Mouse (Mus musculus): ENCODE results near the gene Med18. TPM values are rescaled to one million over a fixed set of nuclear protein-coding genes. Genes with fewer than 3 reads are reported as not detected.

Med18 gene
- polyA plus RNA-seq, 1 experiment from 2014 or later = 13.0 TPM

DNA sequence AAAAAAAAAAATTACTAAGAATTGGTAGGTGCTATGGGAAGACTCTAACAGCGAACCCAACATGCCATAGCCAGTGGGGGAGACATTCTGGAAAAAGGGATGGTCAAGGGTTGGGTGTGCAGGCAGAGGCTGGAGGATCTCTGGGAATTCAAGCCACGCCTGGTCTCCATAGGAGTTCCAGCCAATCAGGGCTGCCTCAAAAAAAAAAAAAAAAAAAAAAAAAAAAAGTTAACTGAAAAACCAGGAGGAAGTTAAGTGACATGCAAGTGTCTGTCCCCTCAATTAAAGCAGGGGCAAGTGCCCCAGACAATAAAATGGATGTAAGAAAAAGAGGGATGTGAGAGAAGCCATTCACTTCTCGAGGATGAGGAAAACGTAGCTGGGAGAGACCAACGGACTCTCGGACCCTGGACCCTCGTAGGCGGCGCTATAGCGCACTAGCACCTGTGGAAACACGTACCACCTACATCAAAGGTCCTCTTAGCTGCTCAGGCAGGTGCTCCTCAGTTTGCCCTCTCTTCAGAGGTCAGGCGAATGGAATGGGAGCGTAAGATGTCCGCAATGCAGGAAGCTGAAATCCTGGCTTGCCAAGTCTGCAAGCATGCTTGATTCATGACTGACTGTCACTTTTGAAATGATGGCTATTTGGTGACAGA, 30.9 kb downstream of the Med18 start:
- peaks cover 9% of the 10 kb centered on the region in 2 experiments for H3K4me1 ChIP-seq (ENCODE audit: control insufficient read depth in 2 of 2, insufficient read depth in 2 of 2, low read length in 2 of 2)
- no peaks in the 10 kb centered on the region for H3K27me3 ChIP-seq (ENCODE audit: control insufficient read depth, insufficient read depth, low read length)
- peak overlapping the region; percentile 12 to 27; a peak in 2 of 4 replicates for H3K4me3 ChIP-seq (ENCODE audit: control insufficient read depth in 1 of 2, insufficient read depth in 1 of 2, low read depth in 1 of 2, low read length in 2 of 2)
- 12% methylated on average over 14 of the region's 14 CpGs for WGBS
- H3K9me3 ChIP-seq (ENCODE audit: control insufficient read depth, low read length) = no peaks in the 10 kb centered on the region
- no peak for ATAC-seq (ENCODE audit: insufficient number of reproducible peaks, insufficient read depth, low FRiP score, low read depth)
- H3K36me3 ChIP-seq (ENCODE audit: control insufficient read depth, insufficient read depth, low read length) = no peaks in the 10 kb centered on the region
- no peak overlapping the region for H3K9ac ChIP-seq (ENCODE audit: low read length)
- H3K27ac ChIP-seq (replicated peaks in 1 of 2; ENCODE audit: control insufficient read depth in 1 of 2, insufficient read depth in 1 of 2, low read depth in 2 of 2, low read length in 2 of 2) = no peak overlapping the region
- peak overlapping the region; percentile 53 for H3K4me2 ChIP-seq (ENCODE audit: low read length)

DNA sequence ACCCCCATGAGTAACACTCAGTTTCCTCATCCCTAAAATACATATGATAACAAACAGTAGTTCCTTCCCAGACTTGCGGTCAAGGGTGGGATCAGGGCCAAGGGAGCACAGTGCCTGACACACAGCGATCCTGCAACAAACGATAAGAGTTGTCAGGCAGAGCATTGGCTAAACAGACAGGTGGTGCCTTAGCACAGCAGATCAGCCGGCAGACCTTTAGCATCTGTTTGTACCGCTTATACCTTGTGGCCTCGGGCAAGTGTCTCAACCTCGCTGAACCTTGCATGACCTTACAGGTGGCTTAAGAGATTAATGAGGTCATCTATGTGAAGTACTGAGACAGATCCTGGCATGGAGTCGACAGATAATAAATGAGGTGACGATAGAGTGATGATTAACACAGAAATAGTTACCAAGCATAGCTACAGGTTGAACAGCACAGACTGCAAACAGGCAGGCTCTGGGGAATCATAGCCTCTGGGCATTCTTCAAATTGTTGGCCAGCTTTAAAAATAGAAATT, 35.6 kb downstream of the Med18 start:
- Histone ChIP-seq H3K27ac (replicated peaks in 1 of 2; ENCODE audit: control insufficient read depth in 1 of 2, insufficient read depth in 1 of 2, low read depth in 2 of 2, low read length in 2 of 2) (peak overlapping the region; percentile 46 to 85), H3K4me2 (ENCODE audit: low read length) (peak overlapping the region; percentile 40; the same call in 1 of the 2 replicates), H3K4me3 (ENCODE audit: control insufficient read depth in 1 of 2, insufficient read depth in 1 of 2, low read depth in 1 of 2, low read length in 2 of 2) (no peak overlapping the region), H3K9ac (ENCODE audit: low read length) (no peak overlapping the region), H3K27me3 (ENCODE audit: control insufficient read depth, insufficient read depth, low read length) (no peaks in the 10 kb centered on the region), H3K4me1 (ENCODE audit: control insufficient read depth in 2 of 2, insufficient read depth in 2 of 2, low read length in 2 of 2) (peaks cover 11 to 19% of the 10 kb centered on the region in 2 experiments), H3K36me3 (ENCODE audit: control insufficient read depth, insufficient read depth, low read length) (no peaks in the 10 kb centered on the region), H3K9me3 (ENCODE audit: control insufficient read depth, low read length) (no peaks in the 10 kb centered on the region)
- peak; percentile 80 for ATAC-seq (ENCODE audit: insufficient number of reproducible peaks, insufficient read depth, low FRiP score, low read depth)
- 5% methylated on average over 9 of the region's 9 CpGs for WGBS

DNA sequence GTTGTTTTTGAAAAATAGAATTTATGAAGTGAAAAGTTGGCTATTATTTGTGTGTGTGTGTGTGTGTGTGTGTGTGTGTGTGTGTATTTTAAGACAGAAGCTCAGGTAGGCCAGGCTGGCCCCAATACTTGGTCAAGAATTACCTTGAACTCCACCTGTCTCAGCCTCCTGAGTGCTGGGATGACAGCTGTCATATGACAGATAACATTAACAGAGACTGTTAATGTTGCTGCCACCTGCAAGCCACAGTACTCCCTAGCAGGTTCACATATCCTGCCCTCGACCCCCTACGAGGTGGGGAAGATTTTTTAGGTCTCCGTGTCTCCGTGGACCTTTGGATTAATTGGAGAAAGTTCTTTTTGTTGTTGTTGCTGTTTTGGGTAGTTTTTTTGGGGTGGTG, 36.2 kb downstream of the Med18 start:
- 0 out of 2 replicates have a peak overlapping the region, but pooled peaks have one; percentile 40 for H3K4me2 ChIP-seq (ENCODE audit: low read length)
- ATAC-seq (ENCODE audit: insufficient number of reproducible peaks, insufficient read depth, low FRiP score, low read depth) = no peak

DNA sequence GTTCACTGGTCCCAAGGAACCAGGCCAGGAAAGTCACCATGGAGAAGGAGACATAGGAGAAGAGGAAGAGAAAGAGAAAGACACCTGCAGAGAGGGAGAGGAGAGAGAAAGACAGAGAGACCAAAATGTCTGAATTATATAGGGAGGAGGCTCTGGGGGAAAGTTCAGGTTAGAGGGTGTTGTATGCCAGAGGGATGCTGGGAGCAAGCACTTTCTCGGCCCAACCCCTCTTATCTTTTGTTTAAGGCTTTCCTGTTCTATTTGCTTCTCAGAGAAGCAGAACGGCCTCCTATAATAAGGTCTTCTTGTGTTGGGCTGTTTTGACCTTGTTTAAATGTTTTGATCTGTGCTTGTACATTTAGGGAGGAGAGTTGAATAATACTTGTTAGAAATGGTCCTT, 37.7 kb downstream of the Med18 start:
- Histone ChIP-seq H3K36me3 (ENCODE audit: control insufficient read depth, insufficient read depth, low read length) (no peaks in the 10 kb centered on the region), H3K4me3 (ENCODE audit: control insufficient read depth in 1 of 2, insufficient read depth in 1 of 2, low read depth in 1 of 2, low read length in 2 of 2) (no peak overlapping the region), H3K4me1 (ENCODE audit: control insufficient read depth in 2 of 2, insufficient read depth in 2 of 2, low read length in 2 of 2) (peaks cover 9 to 19% of the 10 kb centered on the region in 2 experiments), H3K27ac (replicated peaks in 1 of 2; ENCODE audit: control insufficient read depth in 1 of 2, insufficient read depth in 1 of 2, low read depth in 2 of 2, low read length in 2 of 2) (no peak overlapping the region), H3K9ac (ENCODE audit: low read length) (no peak overlapping the region), H3K27me3 (ENCODE audit: control insufficient read depth, insufficient read depth, low read length) (no peaks in the 10 kb centered on the region), H3K9me3 (ENCODE audit: control insufficient read depth, low read length) (no peaks in the 10 kb centered on the region), H3K4me2 (ENCODE audit: low read length) (no peak overlapping the region)
- 32% methylated on average over 2 of the region's 2 CpGs for WGBS
- ATAC-seq (ENCODE audit: insufficient number of reproducible peaks, insufficient read depth, low FRiP score, low read depth) = no peak

More for the DNA sequence above, 36.2 kb downstream of the Med18 start:
- 62% methylated on average over 4 of the region's 4 CpGs for WGBS
- no peaks in the 10 kb centered on the region for H3K9me3 ChIP-seq (ENCODE audit: control insufficient read depth, low read length)
- no peak overlapping the region for H3K9ac ChIP-seq (ENCODE audit: low read length)
- H3K27ac ChIP-seq (replicated peaks in 1 of 2; ENCODE audit: control insufficient read depth in 1 of 2, insufficient read depth in 1 of 2, low read depth in 2 of 2, low read length in 2 of 2) = peak overlapping the region; percentile 46 to 85
- H3K4me1 ChIP-seq (ENCODE audit: control insufficient read depth in 2 of 2, insufficient read depth in 2 of 2, low read length in 2 of 2) = peaks cover 9 to 19% of the 10 kb centered on the region in 2 experiments
- no peaks in the 10 kb centered on the region for H3K27me3 ChIP-seq (ENCODE audit: control insufficient read depth, insufficient read depth, low read length)
- H3K36me3 ChIP-seq (ENCODE audit: control insufficient read depth, insufficient read depth, low read length) = no peaks in the 10 kb centered on the region
- no peak overlapping the region for H3K4me3 ChIP-seq (ENCODE audit: control insufficient read depth in 1 of 2, insufficient read depth in 1 of 2, low read depth in 1 of 2, low read length in 2 of 2)

DNA sequence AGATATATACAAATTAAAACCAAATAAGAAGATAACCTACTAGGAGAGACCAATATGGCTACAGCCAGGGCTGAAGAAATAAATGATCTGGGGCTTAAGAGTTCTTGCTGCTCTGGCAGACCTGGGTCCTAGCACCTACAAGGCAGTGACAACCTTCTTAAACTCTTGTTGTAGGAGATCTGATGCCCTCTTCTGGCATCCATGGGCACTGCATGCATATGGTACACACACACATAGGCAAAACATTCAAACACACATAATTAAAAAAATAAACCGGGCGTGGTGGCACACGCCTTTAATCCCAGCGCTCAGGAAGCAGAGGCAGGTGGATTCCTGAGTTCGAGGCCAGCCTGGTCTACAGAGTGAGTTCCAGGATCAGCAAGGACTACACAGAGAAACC, 39.0 kb downstream of the Med18 start:
- no peaks in the 10 kb centered on the region for H3K27me3 ChIP-seq (ENCODE audit: control insufficient read depth, insufficient read depth, low read length)
- H3K4me2 ChIP-seq (ENCODE audit: low read length) = no peak overlapping the region
- H3K9me3 ChIP-seq (ENCODE audit: control insufficient read depth, low read length) = no peaks in the 10 kb centered on the region
- no peak overlapping the region for H3K4me3 ChIP-seq (ENCODE audit: control insufficient read depth in 1 of 2, insufficient read depth in 1 of 2, low read depth in 1 of 2, low read length in 2 of 2)
- no peak overlapping the region for H3K9ac ChIP-seq (ENCODE audit: low read length)
- H3K27ac ChIP-seq (replicated peaks in 1 of 2; ENCODE audit: control insufficient read depth in 1 of 2, insufficient read depth in 1 of 2, low read depth in 2 of 2, low read length in 2 of 2) = no peak overlapping the region
- 95% methylated on average over 5 of the region's 5 CpGs for WGBS
- no peaks in the 10 kb centered on the region for H3K36me3 ChIP-seq (ENCODE audit: control insufficient read depth, insufficient read depth, low read length)
- peaks cover 9 to 32% of the 10 kb centered on the region in 2 experiments for H3K4me1 ChIP-seq (ENCODE audit: control insufficient read depth in 2 of 2, insufficient read depth in 2 of 2, low read length in 2 of 2)
- ATAC-seq (ENCODE audit: insufficient number of reproducible peaks, insufficient read depth, low FRiP score, low read depth) = no peak

DNA sequence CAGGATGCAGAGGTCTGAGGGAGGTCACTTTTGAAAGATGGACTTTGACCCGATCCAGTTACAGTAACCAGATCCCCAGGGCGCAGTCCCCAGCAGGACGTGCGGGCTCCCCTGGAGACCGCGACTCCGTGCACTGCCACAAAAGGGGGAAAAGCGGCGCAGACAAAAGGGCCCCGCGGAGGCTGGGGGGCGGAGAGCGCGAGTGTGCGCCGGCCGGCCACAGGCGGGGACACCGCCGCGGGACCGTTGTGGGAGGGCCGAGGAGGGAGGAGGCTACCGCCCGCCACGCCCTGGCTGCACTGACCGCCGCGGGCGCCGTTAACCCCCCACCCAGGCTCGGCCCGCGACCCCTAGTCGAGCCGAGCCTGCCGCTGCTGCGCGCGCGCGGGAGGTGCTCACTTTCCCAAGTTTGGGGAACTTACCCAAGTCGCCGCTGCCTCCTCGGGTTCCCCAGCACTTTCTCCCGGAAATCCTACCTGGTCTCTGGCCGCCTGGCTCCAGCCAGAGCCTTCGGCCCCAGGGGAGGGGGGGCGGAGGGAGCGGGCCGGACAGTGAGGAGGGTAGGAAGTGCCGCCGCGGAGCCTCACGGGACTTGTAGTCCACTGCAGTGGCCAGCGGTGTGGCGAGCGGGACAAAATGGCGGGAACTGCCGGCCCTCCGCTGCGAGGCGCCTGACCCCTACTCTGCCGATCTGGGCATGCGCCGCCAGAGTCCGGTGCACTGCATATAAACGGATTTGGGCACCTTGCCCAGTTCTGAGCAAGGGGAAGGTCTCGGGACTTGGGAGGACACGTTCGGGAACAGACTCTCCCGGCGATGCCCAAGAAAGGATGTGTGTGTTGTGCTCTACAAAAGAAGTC, 41.6 kb downstream of the Med18 start, which contains the start of gene Phactr4:
TSS of gene Phactr4 (minus strand) at position 567 of the 860 bp plus-strand sequence.
- Histone ChIP-seq H3K27ac (replicated peaks in 1 of 2; ENCODE audit: control insufficient read depth in 1 of 2, insufficient read depth in 1 of 2, low read depth in 2 of 2, low read length in 2 of 2) (peak within 1 kb of the TSS; percentile 99 to 100), H3K9me3 (ENCODE audit: control insufficient read depth, low read length) (no peaks in the 10 kb centered on the region), H3K4me3 (ENCODE audit: control insufficient read depth in 1 of 2, insufficient read depth in 1 of 2, low read depth in 1 of 2, low read length in 2 of 2) (peak within 1 kb of the TSS; percentile 49 to 93), H3K4me1 (ENCODE audit: control insufficient read depth in 2 of 2, insufficient read depth in 2 of 2, low read length in 2 of 2) (peaks cover 5 to 28% of the 10 kb centered on the region in 2 experiments), H3K9ac (ENCODE audit: low read length) (peak within 1 kb of the TSS; percentile 93), H3K27me3 (ENCODE audit: control insufficient read depth, insufficient read depth, low read length) (no peaks in the 10 kb centered on the region), H3K4me2 (ENCODE audit: low read length) (peak within 1 kb of the TSS; percentile 64), H3K36me3 (ENCODE audit: control insufficient read depth, insufficient read depth, low read length) (no peaks in the 10 kb centered on the region)
- WGBS = under 1% methylated on average over 58 of the region's 73 CpGs
- peak; percentile 98 for ATAC-seq (ENCODE audit: insufficient number of reproducible peaks, insufficient read depth, low FRiP score, low read depth)

DNA sequence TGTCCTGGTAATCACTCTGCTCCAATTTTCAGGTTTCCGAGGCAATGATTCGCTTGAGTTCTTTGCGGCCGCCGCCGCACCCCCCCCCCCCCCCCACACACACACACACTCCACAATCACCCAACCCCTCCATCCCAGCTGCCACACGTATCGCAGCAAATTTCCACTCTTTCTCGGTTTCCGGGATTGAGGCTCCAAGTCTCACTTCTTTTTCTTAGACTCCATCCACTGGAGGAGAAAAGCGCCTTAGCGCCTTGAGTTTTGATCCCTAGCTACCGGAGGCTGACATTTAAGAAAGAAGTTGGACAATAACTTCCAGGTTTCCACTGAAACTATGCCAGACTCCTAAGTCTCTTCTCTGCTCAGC, 42.2 kb downstream of the Med18 start:
- Histone ChIP-seq H3K27ac (replicated peaks in 1 of 2; ENCODE audit: control insufficient read depth in 1 of 2, insufficient read depth in 1 of 2, low read depth in 2 of 2, low read length in 2 of 2) (peak overlapping the region; percentile 99 to 100), H3K36me3 (ENCODE audit: control insufficient read depth, insufficient read depth, low read length) (no peaks in the 10 kb centered on the region), H3K4me2 (ENCODE audit: low read length) (peak overlapping the region; percentile 64), H3K9me3 (ENCODE audit: control insufficient read depth, low read length) (no peaks in the 10 kb centered on the region), H3K4me1 (ENCODE audit: control insufficient read depth in 2 of 2, insufficient read depth in 2 of 2, low read length in 2 of 2) (peaks cover 9 to 32% of the 10 kb centered on the region in 2 experiments), H3K9ac (ENCODE audit: low read length) (peak overlapping the region; percentile 93), H3K27me3 (ENCODE audit: control insufficient read depth, insufficient read depth, low read length) (no peaks in the 10 kb centered on the region), H3K4me3 (ENCODE audit: control insufficient read depth in 1 of 2, insufficient read depth in 1 of 2, low read depth in 1 of 2, low read length in 2 of 2) (peak overlapping the region; percentile 49 to 93)
- ATAC-seq (ENCODE audit: insufficient number of reproducible peaks, insufficient read depth, low FRiP score, low read depth) = no peak
- WGBS = under 1% methylated on average over 11 of the region's 13 CpGs
